Mouse (Mus musculus) limb, embryonic 10.5 days (tissue): ENCODE results near the gene Creb3l2. TPM values are rescaled to one million over a fixed set of nuclear protein-coding genes. Genes with fewer than 3 reads are reported as not detected.
A peak's percentile ranks its signal among the peaks of the same experiment; 100 is the strongest.

Experiments used
- DNase-seq: peaks from one replicate; pipeline ENCODE4 v3.0.0-alpha.2; 2017; ENCODE audit warnings: low spot score
- H3K27ac ChIP-seq: fragments of 300-500 bp; sonication (generic); 2 replicates; pipeline ENCODE4 v1.5.1; 2016; ENCODE audit warnings: mild to moderate bottlenecking
- H3K27me3 ChIP-seq: fragments of 300-500 bp; sonication (generic); 2 replicates; pipeline ENCODE4 v1.6.1; 2016; ENCODE audit warnings: low read depth, mild to moderate bottlenecking; ENCODE audit not compliant: poor library complexity, severe bottlenecking
- H3K36me3 ChIP-seq: fragments of 300-500 bp; sonication (generic); 2 replicates; pipeline ENCODE4 v1.6.1; 2016; ENCODE audit warnings: mild to moderate bottlenecking, moderate library complexity
- H3K4me1 ChIP-seq: fragments of 300-500 bp; sonication (generic); 2 replicates; pipeline ENCODE4 v1.6.1; 2016
- H3K4me3 ChIP-seq: fragments of 300-500 bp; sonication (generic); 2 replicates; pipeline ENCODE4 v1.5.1; 2016; ENCODE audit warnings: mild to moderate bottlenecking, moderate library complexity
- H3K9me3 ChIP-seq: fragments of 300-500 bp; sonication (generic); replicated peaks from 2 replicates; pipeline ENCODE4 v1.6.1; 2016; ENCODE audit warnings: mild to moderate bottlenecking
- WGBS: fragments of 180-500 bp; shearing (Covaris S2); methylation state at CpG from one replicate; pipeline ENCODE4 v1.1.7; 2016; 5-methylcytosine and 5-hydroxymethylcytosine counted together
- polyA plus RNA-seq: library from polyadenylated mRNA; unstranded; fragments of >200 nt; fragmentation: Nextera tagmentation; extraction: Ambion mirVana; gene quantifications from 2 replicates; pipeline ENCODE4 v1.2.1, GENCODE M21; 2016

The Creb3l2 gene
- polyA plus RNA-seq, 1 experiment from 2014 or later = 17.2 TPM

DNA sequence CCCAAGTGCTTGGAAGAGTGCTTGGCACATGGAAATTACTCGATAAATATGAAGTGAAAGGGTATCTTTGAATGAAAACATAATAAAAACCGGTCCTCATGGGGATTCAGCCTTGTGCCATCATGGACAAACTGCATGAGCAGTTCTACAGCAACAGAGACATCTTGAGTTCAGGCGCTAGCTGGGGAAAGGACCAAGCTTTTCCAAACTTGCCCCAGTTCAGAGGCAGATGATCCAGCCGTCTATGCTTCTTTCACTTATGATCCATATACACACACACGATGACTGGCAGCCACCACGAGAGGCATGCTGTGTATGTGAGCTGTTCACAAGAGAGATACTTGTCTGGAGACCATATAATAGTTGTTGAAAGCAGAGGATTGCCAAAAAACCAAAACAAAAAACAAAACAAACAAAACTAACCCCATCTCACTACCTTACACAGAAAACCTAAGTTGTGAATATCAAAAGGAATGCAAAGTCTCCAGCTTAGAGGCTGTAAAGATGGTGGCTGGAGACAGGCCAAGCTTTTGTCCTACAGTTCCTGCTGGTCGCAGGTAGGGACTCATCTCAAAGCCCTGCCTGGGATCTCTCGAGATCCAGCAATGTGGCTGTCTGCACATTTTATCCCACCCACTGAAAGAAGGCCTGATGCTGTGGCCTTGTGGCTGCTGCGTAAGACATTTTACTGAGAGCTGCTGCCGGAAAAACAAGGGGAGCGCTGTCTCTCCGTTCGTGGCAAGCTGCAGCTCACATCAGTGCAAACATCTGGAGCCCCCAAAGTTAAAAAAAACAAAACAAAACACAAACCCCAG, 2.1 kb downstream of the Creb3l2 start:
- peaks cover 27% of the 10 kb centered on the region for H3K4me1 ChIP-seq
- 53% methylated on average over 13 of the region's 13 CpGs for WGBS
- no peak for DNase-seq
- H3K36me3 ChIP-seq = peaks cover 17% of the 10 kb centered on the region
- peak overlapping the region; percentile 90 for H3K4me3 ChIP-seq
- H3K27me3 ChIP-seq = no peaks in the 10 kb centered on the region
- H3K9me3 ChIP-seq = no peaks in the 10 kb centered on the region
- H3K27ac ChIP-seq = peak overlapping the region; percentile 93

DNA sequence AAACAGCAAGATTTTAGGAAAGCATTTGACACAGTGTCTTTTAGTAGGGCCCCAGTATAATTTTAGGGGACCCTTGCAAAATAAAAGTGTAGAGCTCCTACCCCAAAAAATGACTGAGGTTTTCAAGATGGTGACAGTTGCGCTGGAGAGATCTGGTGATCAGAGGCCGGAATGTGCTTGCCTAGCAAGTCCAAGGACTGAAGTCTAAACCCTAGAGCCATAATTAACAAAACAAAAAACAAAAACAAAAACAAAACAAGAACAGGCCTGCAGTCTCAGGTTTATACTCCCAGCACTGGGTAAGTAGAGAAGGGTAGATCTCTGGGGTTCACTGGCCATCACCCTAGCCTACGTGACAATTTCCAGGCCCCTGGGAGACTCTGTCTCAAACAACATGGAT, 3.4 kb downstream of the Creb3l2 start:
- 95% methylated on average over 3 of the region's 3 CpGs for WGBS
- no peak overlapping the region for H3K27ac ChIP-seq
- no peaks in the 10 kb centered on the region for H3K9me3 ChIP-seq
- no peak overlapping the region for H3K4me3 ChIP-seq
- peaks cover 33% of the 10 kb centered on the region for H3K4me1 ChIP-seq
- no peaks in the 10 kb centered on the region for H3K27me3 ChIP-seq
- DNase-seq = no peak
- peaks cover 21% of the 10 kb centered on the region for H3K36me3 ChIP-seq

DNA sequence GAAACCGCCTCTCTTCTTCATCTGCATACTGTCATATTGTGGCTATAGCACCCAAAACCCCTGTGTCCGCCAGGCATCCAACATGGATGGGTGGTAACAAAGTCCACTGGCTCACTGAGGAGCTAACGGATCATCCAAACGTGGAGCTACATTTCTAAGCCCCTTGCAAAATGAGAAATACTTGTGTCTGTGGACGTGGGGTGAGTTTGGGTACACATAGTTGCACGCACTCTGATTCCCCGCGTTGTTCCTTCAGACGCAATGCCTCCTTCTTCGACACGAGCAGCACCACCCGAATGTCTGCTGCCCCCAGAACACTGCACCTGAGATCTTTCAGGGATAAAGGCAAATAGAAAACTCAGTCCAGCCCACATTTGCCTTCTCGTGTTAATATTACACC, 4.9 kb downstream of the Creb3l2 start:
- H3K27ac ChIP-seq = no peak overlapping the region
- peaks cover 33% of the 10 kb centered on the region for H3K4me1 ChIP-seq
- no peak for DNase-seq
- H3K27me3 ChIP-seq = no peaks in the 10 kb centered on the region
- WGBS = 92% methylated on average over 13 of the region's 13 CpGs
- H3K36me3 ChIP-seq = peaks cover 21% of the 10 kb centered on the region
- H3K4me3 ChIP-seq = no peak overlapping the region
- no peaks in the 10 kb centered on the region for H3K9me3 ChIP-seq

DNA sequence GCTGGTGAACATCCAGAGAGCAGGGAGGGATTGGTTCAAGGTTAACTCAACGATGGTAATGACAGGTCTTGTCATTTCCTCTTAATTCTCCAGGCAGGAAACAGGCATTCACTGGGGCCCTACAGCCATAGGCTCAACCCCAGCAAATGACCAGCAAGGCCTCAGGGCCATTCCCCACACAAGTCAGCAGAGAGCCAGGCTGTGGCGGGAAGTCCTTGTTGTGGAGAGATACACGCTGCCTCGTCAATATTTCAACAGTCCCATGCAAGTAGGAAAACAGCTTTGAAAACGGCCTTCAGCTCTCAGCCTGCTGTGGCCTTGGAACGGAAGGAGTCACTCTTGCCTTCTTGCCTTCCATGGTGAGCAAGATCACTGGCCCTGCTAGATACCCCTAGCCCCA, 6.6 kb downstream of the Creb3l2 start:
- H3K9me3 ChIP-seq = no peaks in the 10 kb centered on the region
- peaks cover 21% of the 10 kb centered on the region for H3K36me3 ChIP-seq
- 85% methylated on average over 6 of the region's 6 CpGs for WGBS

DNA sequence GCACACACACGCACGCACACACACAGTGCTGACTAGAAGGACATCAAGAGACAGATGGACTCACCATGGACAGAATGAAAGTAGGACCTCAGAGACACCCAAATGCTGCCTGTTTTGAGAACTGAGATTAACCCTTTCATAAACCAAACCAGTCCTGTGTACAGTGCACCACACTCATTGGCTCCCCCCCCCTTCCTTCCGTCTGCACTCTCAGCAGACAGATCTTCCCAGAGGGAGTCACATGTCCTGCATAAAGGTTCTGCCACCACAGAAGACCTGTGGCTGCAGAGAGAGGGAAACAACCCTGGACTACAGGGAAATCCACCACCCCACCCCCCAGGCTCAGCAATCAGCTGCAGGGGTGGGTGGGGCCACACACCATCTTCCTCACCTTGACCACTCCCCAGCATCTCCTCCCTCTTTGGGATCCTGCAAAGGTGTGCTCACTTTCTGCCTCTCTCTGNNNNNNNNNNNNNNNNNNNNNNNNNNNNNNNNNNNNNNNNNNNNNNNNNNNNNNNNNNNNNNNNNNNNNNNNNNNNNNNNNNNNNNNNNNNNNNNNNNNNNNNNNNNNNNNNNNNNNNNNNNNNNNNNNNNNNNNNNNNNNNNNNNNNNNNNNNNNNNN, 12.0 kb downstream of the Creb3l2 start:
- peak overlapping the region; percentile 85 for H3K27ac ChIP-seq
- WGBS = 81% methylated on average over 3 of the region's 3 CpGs
- no peak overlapping the region for H3K4me3 ChIP-seq
- H3K36me3 ChIP-seq = peaks cover 16% of the 10 kb centered on the region
- peaks cover 49% of the 10 kb centered on the region for H3K4me1 ChIP-seq
- no peak for DNase-seq
- H3K9me3 ChIP-seq = no peaks in the 10 kb centered on the region
- no peaks in the 10 kb centered on the region for H3K27me3 ChIP-seq

More for the DNA sequence above, 6.6 kb downstream of the Creb3l2 start:
- H3K4me1 ChIP-seq = peaks cover 44% of the 10 kb centered on the region
- DNase-seq = no peak
- H3K27me3 ChIP-seq = no peaks in the 10 kb centered on the region
- no peak overlapping the region for H3K4me3 ChIP-seq
- H3K27ac ChIP-seq = no peak overlapping the region

DNA sequence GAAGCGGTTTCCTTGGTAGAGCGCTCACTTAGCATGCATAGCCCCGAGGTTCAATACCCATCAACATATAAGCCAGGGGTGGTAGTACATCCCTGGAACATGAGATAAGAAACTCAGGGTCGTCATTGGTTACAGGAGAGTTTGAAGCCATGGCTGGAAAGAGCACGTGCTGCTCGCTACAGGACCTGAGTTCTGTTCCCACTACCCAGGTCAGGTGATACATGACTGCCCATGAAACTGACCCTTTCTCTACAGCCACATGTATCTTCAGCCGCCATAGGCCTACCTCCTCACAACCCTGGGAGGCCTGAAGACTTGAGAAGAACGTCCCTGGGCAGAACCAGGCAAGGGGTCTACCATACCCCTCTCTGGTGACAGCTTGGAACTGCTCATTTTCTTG, 13.0 kb downstream of the Creb3l2 start:
- H3K9me3 ChIP-seq = no peaks in the 10 kb centered on the region
- 85% methylated on average over 8 of the region's 8 CpGs for WGBS
- no peak overlapping the region for H3K4me3 ChIP-seq
- H3K36me3 ChIP-seq = peaks cover 12% of the 10 kb centered on the region
- DNase-seq = no peak
- H3K27me3 ChIP-seq = no peaks in the 10 kb centered on the region
- peaks cover 53% of the 10 kb centered on the region for H3K4me1 ChIP-seq
- no peak overlapping the region for H3K27ac ChIP-seq

DNA sequence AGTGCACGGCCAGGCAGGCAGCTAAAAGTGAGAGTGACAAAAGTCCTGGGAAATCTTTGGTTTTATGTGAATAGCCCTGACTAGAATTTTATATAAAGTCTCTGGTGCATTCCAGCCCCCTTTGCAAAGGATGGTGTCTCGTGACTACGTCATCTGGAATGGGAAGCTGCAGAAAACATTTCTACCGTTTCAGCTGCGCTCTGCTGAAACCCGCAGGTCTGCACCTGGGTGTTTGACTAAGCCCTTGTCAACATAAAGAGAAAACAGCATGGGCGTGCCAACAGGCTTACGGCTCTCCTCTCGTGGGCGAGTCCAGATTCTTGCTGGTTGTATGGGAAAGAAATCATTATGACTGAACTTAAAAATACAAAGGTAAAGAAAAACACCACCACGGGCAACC, 13.9 kb downstream of the Creb3l2 start:
- Histone ChIP-seq H3K27ac (no peak overlapping the region), H3K4me3 (no peak overlapping the region), H3K27me3 (no peaks in the 10 kb centered on the region), H3K36me3 (peaks cover 12% of the 10 kb centered on the region), H3K9me3 (no peaks in the 10 kb centered on the region), H3K4me1 (peaks cover 56% of the 10 kb centered on the region)
- WGBS = 83% methylated on average over 11 of the region's 11 CpGs
- DNase-seq = no peak

DNA sequence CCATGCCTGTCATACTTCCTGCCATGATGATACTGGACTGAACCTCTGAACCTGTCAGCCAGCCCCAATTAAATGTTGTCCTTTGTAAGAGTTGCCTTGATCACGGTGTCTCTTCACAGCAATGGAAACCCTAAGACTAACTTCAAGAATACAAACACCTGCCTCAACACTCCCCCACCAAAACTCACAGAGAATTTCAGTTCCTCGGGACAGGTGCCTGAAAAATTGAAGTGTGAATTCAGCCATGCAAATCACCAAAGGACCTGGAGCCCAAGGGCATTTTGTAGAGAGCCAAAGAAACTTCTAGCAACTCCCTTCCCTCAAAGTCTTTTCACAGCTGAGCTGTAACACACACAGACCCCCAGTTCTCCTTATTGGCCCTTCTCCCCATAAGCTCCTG, 15.3 kb downstream of the Creb3l2 start:
- peaks cover 12% of the 10 kb centered on the region for H3K36me3 ChIP-seq
- H3K4me3 ChIP-seq = no peak overlapping the region
- no peak for DNase-seq
- no peak overlapping the region for H3K27ac ChIP-seq
- 89% methylated on average over 2 of the region's 2 CpGs for WGBS
- no peaks in the 10 kb centered on the region for H3K9me3 ChIP-seq
- H3K27me3 ChIP-seq = no peaks in the 10 kb centered on the region
- H3K4me1 ChIP-seq = peaks cover 48% of the 10 kb centered on the region

DNA sequence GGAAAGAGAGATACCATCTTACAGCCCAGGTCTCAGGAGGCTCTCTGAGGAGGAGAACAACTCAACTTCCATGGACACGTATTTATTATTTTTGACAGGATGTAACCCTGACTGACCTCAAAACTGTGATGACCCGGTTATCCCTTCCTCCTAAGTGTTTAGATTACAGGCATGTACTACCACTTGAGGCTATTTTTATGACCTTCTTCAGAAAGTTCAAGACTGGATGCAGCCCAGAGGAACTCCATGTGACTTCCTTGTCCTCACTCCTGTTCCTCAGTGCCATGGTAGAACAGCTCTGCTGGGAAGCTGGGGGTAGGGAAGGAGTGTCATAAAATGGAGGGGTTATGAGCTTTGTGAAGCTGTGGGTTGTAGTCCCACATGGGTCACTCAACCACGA, 16.1 kb downstream of the Creb3l2 start:
- Histone ChIP-seq H3K36me3 (peaks cover 14% of the 10 kb centered on the region), H3K4me1 (peaks cover 40% of the 10 kb centered on the region), H3K4me3 (no peak overlapping the region), H3K27me3 (no peaks in the 10 kb centered on the region), H3K9me3 (no peaks in the 10 kb centered on the region), H3K27ac (no peak overlapping the region)
- DNase-seq = no peak
- WGBS = 86% methylated on average over 3 of the region's 3 CpGs

DNA sequence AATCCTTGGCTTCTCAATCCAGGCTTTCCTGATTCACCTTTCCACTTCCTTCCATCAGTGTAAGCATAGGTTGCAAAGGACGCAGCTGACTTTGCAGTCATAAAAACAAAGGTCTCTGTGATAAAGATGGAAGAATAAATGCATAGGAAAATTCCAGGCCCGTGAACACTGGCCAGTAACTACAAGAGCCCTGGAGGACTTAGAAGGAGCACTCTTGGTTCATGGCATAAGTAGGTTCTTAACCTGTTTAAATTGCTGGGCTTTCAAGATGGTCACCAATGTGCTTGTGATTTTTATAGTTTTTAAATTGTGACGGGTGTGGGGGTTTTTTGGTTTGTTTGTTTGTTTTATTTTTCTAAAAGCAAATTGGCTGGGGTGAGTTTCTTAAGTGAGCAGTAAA, 16.9 kb downstream of the Creb3l2 start:
- Histone ChIP-seq H3K36me3 (peaks cover 14% of the 10 kb centered on the region), H3K27ac (no peak overlapping the region), H3K9me3 (no peaks in the 10 kb centered on the region), H3K4me3 (no peak overlapping the region), H3K4me1 (peaks cover 35% of the 10 kb centered on the region), H3K27me3 (no peaks in the 10 kb centered on the region)
- no peak for DNase-seq
- 94% methylated on average over 3 of the region's 3 CpGs for WGBS

DNA sequence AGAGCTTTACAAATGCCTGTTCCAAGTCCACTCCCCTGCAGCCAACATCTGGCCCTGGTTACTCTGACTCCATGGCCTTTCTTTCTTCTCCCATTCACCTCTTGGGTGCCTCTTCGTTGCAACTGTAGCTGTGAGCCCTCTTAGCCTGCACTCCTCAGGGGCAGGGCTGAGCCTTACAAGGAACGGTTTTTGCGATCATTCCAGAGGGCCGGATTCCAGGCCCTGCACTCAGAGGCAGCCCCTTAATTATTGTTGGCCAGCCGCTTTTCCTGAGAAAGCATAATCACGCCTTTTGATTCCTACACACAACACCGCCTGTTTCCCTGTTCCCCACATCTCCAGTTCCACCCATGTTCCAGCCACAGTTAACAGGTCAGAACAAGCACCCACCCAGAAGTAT, 17.6 kb downstream of the Creb3l2 start:
- Histone ChIP-seq H3K27me3 (no peaks in the 10 kb centered on the region), H3K27ac (peak overlapping the region; percentile 75), H3K4me1 (peaks cover 36% of the 10 kb centered on the region), H3K9me3 (no peaks in the 10 kb centered on the region), H3K36me3 (peaks cover 14% of the 10 kb centered on the region), H3K4me3 (no peak overlapping the region)
- DNase-seq = no peak
- 46% methylated on average over 7 of the region's 7 CpGs for WGBS

DNA sequence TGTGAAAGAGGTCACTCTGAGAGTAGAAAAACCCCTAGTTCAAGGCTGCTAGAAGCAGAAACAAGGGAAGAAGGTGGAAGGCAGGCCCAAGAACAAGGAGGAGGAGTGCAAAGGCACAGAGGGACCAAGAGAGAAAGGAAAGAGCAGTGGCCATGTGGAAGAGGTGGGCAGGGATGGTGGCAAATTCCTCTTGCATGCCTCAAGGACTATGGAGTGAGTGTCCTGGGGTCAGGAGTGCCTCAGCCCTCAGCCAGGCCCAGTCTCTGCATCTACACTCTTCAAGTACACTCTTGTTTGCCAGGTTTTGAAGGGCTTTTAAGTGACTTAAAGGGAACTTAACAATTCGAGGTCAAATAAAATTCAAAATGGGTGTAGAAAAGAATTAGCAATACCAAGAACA, 18.6 kb downstream of the Creb3l2 start:
- H3K27ac ChIP-seq = peak overlapping the region; percentile 46
- no peaks in the 10 kb centered on the region for H3K9me3 ChIP-seq
- H3K27me3 ChIP-seq = no peaks in the 10 kb centered on the region
- WGBS = 69% methylated on average over 1 of the region's 1 CpGs
- H3K36me3 ChIP-seq = peaks cover 14% of the 10 kb centered on the region
- H3K4me3 ChIP-seq = no peak overlapping the region
- peaks cover 38% of the 10 kb centered on the region for H3K4me1 ChIP-seq
- no peak for DNase-seq

DNA sequence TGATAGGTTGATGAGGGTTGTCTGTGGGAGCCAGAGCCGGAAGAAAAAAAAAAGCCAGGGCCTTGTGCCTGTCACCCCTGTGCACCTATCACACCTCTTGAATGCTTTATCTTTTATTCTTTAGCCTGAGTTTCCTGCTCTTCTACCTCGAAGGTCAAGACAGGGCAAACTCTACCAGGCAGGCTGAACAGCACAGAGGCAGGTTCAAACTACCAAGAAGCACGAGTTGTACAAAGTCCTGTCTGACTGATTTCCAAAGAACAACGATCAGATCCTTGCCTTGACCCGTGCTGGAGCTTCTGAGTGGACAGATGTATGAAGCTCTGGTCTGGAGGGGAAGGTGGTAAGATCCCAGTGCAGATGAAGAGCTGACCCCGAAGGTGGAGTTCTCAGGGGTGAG, 20.8 kb downstream of the Creb3l2 start:
- H3K9me3 ChIP-seq = no peaks in the 10 kb centered on the region
- peaks cover 13% of the 10 kb centered on the region for H3K36me3 ChIP-seq
- H3K27ac ChIP-seq = no peak overlapping the region
- no peak overlapping the region for H3K4me3 ChIP-seq
- no peak for DNase-seq
- no peaks in the 10 kb centered on the region for H3K27me3 ChIP-seq
- H3K4me1 ChIP-seq = peaks cover 31% of the 10 kb centered on the region
- WGBS = 80% methylated on average over 6 of the region's 6 CpGs
